In genomic region chr10:128646139-128647089, GRCm38 (mm10) we compare ENCODE assay signal across 8 mouse cellular contexts. TPM values are rescaled to one million over a fixed set of nuclear protein-coding genes. Genes with fewer than 3 reads are reported as not detected.
DNase-seq lines count a peak whose midpoint lies in the region; ATAC-seq and TF ChIP-seq lines count a peak whose summit lies in the region.

No protein-coding gene starts in this region.

- H3K9ac ChIP-seq in intestine, postnatal 0 days (ENCODE audit: low read depth, low read length) = no peak overlapping the region

- H3K4me1 ChIP-seq in intestine, postnatal 0 days (replicated peaks; ENCODE audit: control insufficient read depth, insufficient read depth, low read length) = 0 out of 2 replicates have a peak, but pooled peaks cover 4% of the 10 kb centered on the region

- H3K4me3 ChIP-seq in intestine, postnatal 0 days (ENCODE audit: low read depth, low read length) = peak overlapping the region; percentile 41

- WGBS in intestine, postnatal 0 days = 12% methylated on average over 12 of the region's 13 CpGs

- H3K9me3 ChIP-seq in intestine, postnatal 0 days (ENCODE audit: control insufficient read depth) = no peaks in the 10 kb centered on the region

- peak; percentile 56 for ATAC-seq in intestine, postnatal 0 days

- no peaks in the 10 kb centered on the region for H3K27me3 ChIP-seq in intestine, postnatal 0 days (replicated peaks; ENCODE audit: control insufficient read depth, insufficient read depth, low read length)

- H3K27ac ChIP-seq in intestine, postnatal 0 days (ENCODE audit: low read depth, low read length) = no peak overlapping the region

- H3K36me3 ChIP-seq in intestine, postnatal 0 days (ENCODE audit: control insufficient read depth, insufficient read depth) = no peaks in the 10 kb centered on the region

- DNase-seq in adrenal gland, postnatal 14 days = peak; percentile 43
- no peak for DNase-seq in adrenal gland, postnatal 25 days
- DNase-seq in cerebellum, postnatal 25 days = peak; percentile 62 to 68
- DNase-seq in heart, adult 8-10 months (ENCODE audit: low spot score) = peak; percentile 24
- DNase-seq in liver = peak; percentile 31
- DNase-seq in neural tube, embryonic 10.5 days (ENCODE audit: extremely low spot score, low spot score) = peak; percentile 54
- no peak for DNase-seq in ovary, postnatal 36 days (ENCODE audit: low spot score)

- H3K4me2 ChIP-seq in intestine, postnatal 0 days (replicated peaks; ENCODE audit: low read depth) = peak overlapping the region; percentile 79

- no peak for TF ChIP-seq CTCF in intestine, postnatal 0 days (IDR thresholded peaks at IDR 0.05; ENCODE audit: low read depth)

RNA-seq across cellular contexts. Expression of gene Ikzf4, which starts 0.6 kb away (rescaled TPM):
- total RNA-seq in adrenal gland, postnatal 14 days (2021) = 0.74 and 2.0 TPM in 2 replicates
- 1.5 and 2.0 TPM in 2 replicates for total RNA-seq in adrenal gland, postnatal 25 days (2021)
- 1 to 10 TPM in 1 of 4 experiments, under 1 TPM in 3; 0.49 to 2.3 (median 0.55) TPM for total RNA-seq in heart, adult 8-10 months (2022)
- 0.95 and 1.7 TPM in 2 replicates for polyA plus RNA-seq in intestine, postnatal 0 days (2015; fragmentation: Nextera tagmentation; extraction: Ambion mirVana)

RNA-seq across cellular contexts. Expression of gene Rps26, which starts 19.9 kb away (rescaled TPM):
- total RNA-seq in adrenal gland, postnatal 14 days (2021) = 748 and 849 TPM in 2 replicates
- 688 and 827 TPM in 2 replicates for total RNA-seq in adrenal gland, postnatal 25 days (2021)
- 100 to 1,000 TPM; 142 to 284 (median 234) TPM for total RNA-seq in heart, adult 8-10 months (2022)
- polyA plus RNA-seq in intestine, postnatal 0 days (2015; fragmentation: Nextera tagmentation; extraction: Ambion mirVana) = 519 and 548 TPM in 2 replicates

RNA-seq across cellular contexts. Expression of gene Suox, which starts 27.5 kb away (rescaled TPM):
- 22.1 and 30.0 TPM in 2 replicates for total RNA-seq in adrenal gland, postnatal 14 days (2021)
- 18.8 and 21.1 TPM in 2 replicates for total RNA-seq in adrenal gland, postnatal 25 days (2021)
- total RNA-seq in heart, adult 8-10 months (2022) = 10 to 100 TPM; 23.1 to 28.7 (median 25.9) TPM
- polyA plus RNA-seq in intestine, postnatal 0 days (2015; fragmentation: Nextera tagmentation; extraction: Ambion mirVana) = 5.1 and 5.4 TPM in 2 replicates

RNA-seq across cellular contexts. Expression of gene Rab5b, which starts 49.6 kb away (rescaled TPM):
- total RNA-seq in adrenal gland, postnatal 14 days (2021) = 91.4 and 96.4 TPM in 2 replicates
- 106 and 124 TPM in 2 replicates for total RNA-seq in adrenal gland, postnatal 25 days (2021)
- 10 to 100 TPM; 84.0 to 87.9 (median 85.0) TPM for total RNA-seq in heart, adult 8-10 months (2022)
- polyA plus RNA-seq in intestine, postnatal 0 days (2015; fragmentation: Nextera tagmentation; extraction: Ambion mirVana) = 35.9 and 37.8 TPM in 2 replicates

RNA-seq across cellular contexts. Expression of gene Erbb3, which starts 57.0 kb away (rescaled TPM):
- total RNA-seq in adrenal gland, postnatal 14 days (2021) = 4.4 and 9.1 TPM in 2 replicates
- total RNA-seq in adrenal gland, postnatal 25 days (2021) = 2.8 and 3.8 TPM in 2 replicates
- 1 to 10 TPM; 6.9 to 8.5 (median 7.9) TPM for total RNA-seq in heart, adult 8-10 months (2022)
- 22.3 and 23.8 TPM in 2 replicates for polyA plus RNA-seq in intestine, postnatal 0 days (2015; fragmentation: Nextera tagmentation; extraction: Ambion mirVana)

Comparison
In these comparisons a context has a peak if more than half of its experiments do, and no peak if none do; other contexts are left out.
1. DNase-seq: peak in adrenal gland, postnatal 14 days (single experiment), cerebellum, postnatal 25 days (2 of 2), heart, adult 8-10 months (single experiment), liver (single experiment) and neural tube, embryonic 10.5 days (single experiment); none in adrenal gland, postnatal 25 days (single experiment) and ovary, postnatal 36 days (single experiment).